Mouse (Mus musculus): ENCODE results near the gene Cacna1e. TPM values are rescaled to one million over a fixed set of nuclear protein-coding genes. Genes with fewer than 3 reads are reported as not detected.
A peak's percentile ranks its signal among the peaks of the same experiment; 100 is the strongest.

Cacna1e gene
- polyA plus RNA-seq, 1 experiment: 0.28 TPM

DNA sequence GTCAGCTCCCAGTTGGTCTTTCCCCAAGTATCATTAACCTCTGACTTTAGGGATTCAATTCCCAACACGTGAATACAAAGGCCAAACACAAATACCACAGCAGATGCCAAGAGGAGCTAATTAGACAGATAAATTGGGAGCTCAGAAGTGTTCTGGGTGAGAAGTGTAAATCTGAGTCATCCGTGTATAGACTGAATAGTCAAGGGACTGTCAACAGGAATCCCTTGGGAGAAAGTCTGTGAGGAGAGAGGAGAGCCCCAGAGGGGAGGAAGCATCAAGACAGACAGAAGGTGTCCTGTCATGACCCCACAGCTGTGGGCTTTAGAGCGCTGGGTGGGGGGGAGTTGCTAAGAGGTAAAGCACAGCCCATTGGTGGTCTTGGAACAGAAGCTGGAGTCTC, 276.9 kb downstream of the Cacna1e start:
- 50% methylated on average over 3 of the region's 3 CpGs for WGBS

DNA sequence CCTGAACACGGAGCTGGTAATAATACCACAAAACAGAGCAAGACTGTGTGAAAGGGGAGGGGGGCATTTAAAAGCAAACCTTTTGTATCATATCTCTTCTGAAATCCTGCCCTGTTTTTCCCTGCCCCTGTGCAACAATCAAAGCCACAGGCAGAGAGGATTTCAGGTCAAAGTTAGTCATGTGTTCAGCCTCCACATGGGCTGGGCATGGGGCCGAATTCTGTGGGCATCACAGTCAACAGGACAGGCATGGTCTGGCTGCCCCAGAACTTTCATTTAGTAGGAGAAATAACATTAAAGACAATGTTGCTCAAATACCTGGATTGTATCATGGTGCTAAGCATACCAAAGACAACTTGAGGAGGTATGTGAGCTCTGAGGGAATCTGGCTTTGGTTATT, 278.7 kb downstream of the Cacna1e start:
- DNase-seq: no peak
- no peak overlapping the region for H3K27ac ChIP-seq (ENCODE audit: insufficient read depth, low read depth, low read length)
- TF ChIP-seq CTCF (conservative IDR thresholded peaks at IDR 0.05; ENCODE audit: insufficient read depth, insufficient read length, low read depth, low read length) (no peak), POLR2A (IDR thresholded peaks at IDR 0.05; ENCODE audit: low read depth, low read length) (no peak)
- no peaks in the 10 kb centered on the region for H3K27me3 ChIP-seq (replicated peaks; ENCODE audit: control insufficient read depth, insufficient read depth, low read length)
- H3K4me1 ChIP-seq (ENCODE audit: control insufficient read depth, insufficient read depth, low read length): no peaks in the 10 kb centered on the region
- no peaks in the 10 kb centered on the region for H3K36me3 ChIP-seq (ENCODE audit: control insufficient read depth, insufficient read depth, low read length)
- H3K4me3 ChIP-seq (ENCODE audit: insufficient read depth, low read depth, low read length): no peak overlapping the region
- 84% methylated on average over 2 of the region's 2 CpGs for WGBS

More for the DNA sequence above, 276.9 kb downstream of the Cacna1e start:
- peak; percentile 1 for DNase-seq
- Histone ChIP-seq H3K4me3 (ENCODE audit: insufficient read depth, low read depth, low read length) (no peak overlapping the region), H3K36me3 (ENCODE audit: control insufficient read depth, insufficient read depth, low read length) (no peaks in the 10 kb centered on the region), H3K27me3 (replicated peaks; ENCODE audit: control insufficient read depth, insufficient read depth, low read length) (no peaks in the 10 kb centered on the region), H3K4me1 (ENCODE audit: control insufficient read depth, insufficient read depth, low read length) (no peaks in the 10 kb centered on the region), H3K27ac (ENCODE audit: insufficient read depth, low read depth, low read length) (no peak overlapping the region)
- TF ChIP-seq CTCF (conservative IDR thresholded peaks at IDR 0.05; ENCODE audit: insufficient read depth, insufficient read length, low read depth, low read length): no peak
- TF ChIP-seq POLR2A (IDR thresholded peaks at IDR 0.05; ENCODE audit: low read depth, low read length): no peak

DNA sequence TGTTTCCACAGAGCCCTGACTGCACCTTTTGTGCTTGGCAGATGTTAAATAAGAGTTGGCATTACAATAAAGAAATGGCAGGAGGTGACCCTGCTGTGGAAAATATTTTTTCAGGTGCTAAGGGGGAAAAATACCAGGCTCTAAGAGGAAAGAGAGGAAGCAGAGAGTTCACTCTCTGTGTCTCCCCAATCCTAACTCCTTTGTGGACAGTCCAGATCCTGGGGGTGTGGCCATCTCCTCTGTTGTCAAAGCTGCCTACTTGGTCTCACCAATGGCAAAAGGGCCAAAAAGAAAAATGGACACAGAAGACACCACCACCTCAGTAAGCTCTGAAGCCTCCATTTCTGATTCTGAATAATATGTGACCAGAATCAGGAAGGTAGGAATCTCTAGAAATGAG, 280.5 kb downstream of the Cacna1e start:
- Histone ChIP-seq H3K27me3 (replicated peaks; ENCODE audit: control insufficient read depth, insufficient read depth, low read length) (no peaks in the 10 kb centered on the region), H3K4me3 (ENCODE audit: insufficient read depth, low read depth, low read length) (no peak overlapping the region), H3K27ac (ENCODE audit: insufficient read depth, low read depth, low read length) (no peak overlapping the region), H3K4me1 (ENCODE audit: control insufficient read depth, insufficient read depth, low read length) (no peaks in the 10 kb centered on the region), H3K36me3 (ENCODE audit: control insufficient read depth, insufficient read depth, low read length) (no peaks in the 10 kb centered on the region)
- TF ChIP-seq CTCF (conservative IDR thresholded peaks at IDR 0.05; ENCODE audit: insufficient read depth, insufficient read length, low read depth, low read length): no peak
- TF ChIP-seq POLR2A (IDR thresholded peaks at IDR 0.05; ENCODE audit: low read depth, low read length): no peak
- DNase-seq: no peak

DNA sequence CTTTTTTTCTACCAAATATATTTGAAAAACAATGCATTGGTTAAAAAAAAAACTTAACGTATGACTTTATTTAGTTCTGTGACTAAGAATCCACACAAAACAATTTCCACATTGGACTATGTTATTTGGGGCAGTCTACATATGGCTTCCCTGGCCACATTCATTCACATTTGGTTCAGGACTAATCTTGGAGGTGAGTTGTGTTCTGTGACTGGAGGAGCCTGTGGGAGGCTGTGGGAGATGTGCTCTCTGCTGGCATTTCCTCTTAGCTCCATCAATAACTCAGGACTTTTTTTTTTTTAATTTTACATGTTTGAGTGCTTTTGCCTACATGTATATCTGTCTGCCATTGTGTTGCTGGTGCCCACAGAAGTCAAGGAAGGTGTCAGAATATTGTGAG, 281.8 kb downstream of the Cacna1e start:
- H3K27me3 ChIP-seq (replicated peaks; ENCODE audit: control insufficient read depth, insufficient read depth, low read length): no peaks in the 10 kb centered on the region
- no peaks in the 10 kb centered on the region for H3K36me3 ChIP-seq (ENCODE audit: control insufficient read depth, insufficient read depth, low read length)
- 91% methylated on average over 1 of the region's 1 CpGs for WGBS
- no peak overlapping the region for H3K27ac ChIP-seq (ENCODE audit: insufficient read depth, low read depth, low read length)
- no peaks in the 10 kb centered on the region for H3K4me1 ChIP-seq (ENCODE audit: control insufficient read depth, insufficient read depth, low read length)
- no peak overlapping the region for H3K4me3 ChIP-seq (ENCODE audit: insufficient read depth, low read depth, low read length)
- TF ChIP-seq CTCF (conservative IDR thresholded peaks at IDR 0.05; ENCODE audit: insufficient read depth, insufficient read length, low read depth, low read length) (no peak), POLR2A (IDR thresholded peaks at IDR 0.05; ENCODE audit: low read depth, low read length) (no peak)
- no peak for DNase-seq

DNA sequence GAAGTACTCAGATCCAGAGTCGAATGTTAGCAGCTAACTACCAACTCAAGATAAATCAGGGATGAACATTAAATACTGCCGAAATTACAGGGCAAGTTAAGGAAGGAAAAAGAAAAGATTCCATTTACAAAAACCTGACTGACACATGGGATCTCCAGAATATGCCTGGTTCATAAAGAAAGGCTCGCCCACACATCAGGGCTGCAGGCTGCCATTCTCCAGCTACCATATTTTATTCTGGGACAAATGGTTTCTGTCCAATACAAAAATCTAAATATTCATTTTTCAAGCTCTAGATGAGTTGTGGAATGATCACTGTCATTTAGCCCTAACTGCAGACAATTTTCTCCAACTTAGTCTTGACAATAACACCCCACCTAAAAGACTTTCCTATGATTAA, 301.8 kb downstream of the Cacna1e start:
- H3K36me3 ChIP-seq (ENCODE audit: control insufficient read depth, insufficient read depth, low read length): no peaks in the 10 kb centered on the region
- 82% methylated on average over 3 of the region's 3 CpGs for WGBS
- H3K4me3 ChIP-seq (ENCODE audit: insufficient read depth, low read depth, low read length): no peak overlapping the region
- no peak overlapping the region for H3K27ac ChIP-seq (ENCODE audit: insufficient read depth, low read depth, low read length)
- H3K4me1 ChIP-seq (ENCODE audit: control insufficient read depth, insufficient read depth, low read length): no peaks in the 10 kb centered on the region
- TF ChIP-seq CTCF (conservative IDR thresholded peaks at IDR 0.05; ENCODE audit: insufficient read depth, insufficient read length, low read depth, low read length): no peak
- no peak for TF ChIP-seq POLR2A (IDR thresholded peaks at IDR 0.05; ENCODE audit: low read depth, low read length)
- no peak for DNase-seq
- no peaks in the 10 kb centered on the region for H3K27me3 ChIP-seq (replicated peaks; ENCODE audit: control insufficient read depth, insufficient read depth, low read length)

DNA sequence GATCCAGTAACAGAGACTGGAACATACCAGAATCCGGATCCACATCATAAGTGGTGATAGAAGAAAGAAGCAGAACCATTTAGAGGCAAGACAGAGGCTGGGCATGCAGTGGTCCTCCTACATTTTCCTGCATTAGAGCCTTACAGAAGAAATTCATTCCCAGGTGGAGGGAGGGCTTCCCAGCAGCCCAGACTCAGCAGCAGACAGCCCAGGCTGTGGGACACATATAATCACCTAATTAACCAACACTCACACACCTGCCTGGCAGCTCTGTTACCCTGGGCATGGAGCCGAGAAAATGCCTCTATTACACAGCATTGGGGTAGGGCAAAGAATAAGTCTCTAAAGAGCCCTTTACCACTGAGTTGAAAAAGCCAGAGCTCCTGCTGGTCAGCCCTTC, 304.4 kb downstream of the Cacna1e start:
- Histone ChIP-seq H3K4me3 (ENCODE audit: insufficient read depth, low read depth, low read length) (no peak overlapping the region), H3K27me3 (replicated peaks; ENCODE audit: control insufficient read depth, insufficient read depth, low read length) (no peaks in the 10 kb centered on the region), H3K27ac (ENCODE audit: insufficient read depth, low read depth, low read length) (no peak overlapping the region), H3K4me1 (ENCODE audit: control insufficient read depth, insufficient read depth, low read length) (no peaks in the 10 kb centered on the region), H3K36me3 (ENCODE audit: control insufficient read depth, insufficient read depth, low read length) (no peaks in the 10 kb centered on the region)
- DNase-seq: no peak
- TF ChIP-seq CTCF (conservative IDR thresholded peaks at IDR 0.05; ENCODE audit: insufficient read depth, insufficient read length, low read depth, low read length) (no peak), POLR2A (IDR thresholded peaks at IDR 0.05; ENCODE audit: low read depth, low read length) (no peak)
- WGBS: 78% methylated on average over 2 of the region's 2 CpGs

DNA sequence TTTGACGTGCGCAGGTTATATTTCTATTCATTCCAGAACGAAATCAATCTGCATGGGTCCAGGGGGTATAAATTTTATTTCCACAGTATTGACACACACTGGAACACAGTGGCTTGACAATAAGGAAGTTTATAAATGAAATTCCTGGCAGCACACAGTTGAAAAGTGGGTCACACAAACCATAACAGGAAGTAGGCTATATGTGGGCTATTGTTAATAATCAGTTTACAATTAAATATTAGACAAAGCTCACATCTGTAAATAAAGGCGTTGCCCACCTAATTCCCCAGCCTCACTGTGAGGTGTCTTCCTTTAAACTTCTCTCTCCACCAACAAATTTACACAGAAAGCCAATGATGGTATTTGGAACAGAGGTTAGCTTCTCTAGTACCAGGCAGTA, 305.6 kb downstream of the Cacna1e start:
- Histone ChIP-seq H3K27me3 (replicated peaks; ENCODE audit: control insufficient read depth, insufficient read depth, low read length) (no peaks in the 10 kb centered on the region), H3K27ac (ENCODE audit: insufficient read depth, low read depth, low read length) (no peak overlapping the region), H3K36me3 (ENCODE audit: control insufficient read depth, insufficient read depth, low read length) (no peaks in the 10 kb centered on the region), H3K4me1 (ENCODE audit: control insufficient read depth, insufficient read depth, low read length) (no peaks in the 10 kb centered on the region), H3K4me3 (ENCODE audit: insufficient read depth, low read depth, low read length) (no peak overlapping the region)
- TF ChIP-seq POLR2A (IDR thresholded peaks at IDR 0.05; ENCODE audit: low read depth, low read length) (no peak), CTCF (conservative IDR thresholded peaks at IDR 0.05; ENCODE audit: insufficient read depth, insufficient read length, low read depth, low read length) (no peak)
- no peak for DNase-seq
- 75% methylated on average over 4 of the region's 4 CpGs for WGBS

DNA sequence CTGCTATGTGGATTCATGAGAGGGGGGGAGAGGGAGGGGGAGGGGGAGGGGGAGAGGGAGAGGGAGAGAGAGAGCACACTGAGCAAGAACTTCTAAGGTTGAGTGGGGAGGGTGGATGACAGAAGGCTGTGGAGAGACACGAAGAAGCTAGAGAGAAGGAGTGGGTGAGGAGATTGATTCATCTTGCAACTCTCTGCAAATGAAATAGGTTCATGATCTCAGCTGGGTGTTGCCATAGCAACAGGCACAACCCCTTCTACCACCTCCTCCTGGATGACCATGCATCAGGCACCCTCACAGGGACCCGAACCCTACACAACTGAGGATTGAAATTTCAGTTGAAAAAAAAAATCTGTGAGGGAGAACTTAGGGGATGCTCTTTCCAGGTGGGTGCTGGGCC, 307.9 kb downstream of the Cacna1e start:
- no peaks in the 10 kb centered on the region for H3K4me1 ChIP-seq (ENCODE audit: control insufficient read depth, insufficient read depth, low read length)
- H3K27ac ChIP-seq (ENCODE audit: insufficient read depth, low read depth, low read length): no peak overlapping the region
- no peaks in the 10 kb centered on the region for H3K36me3 ChIP-seq (ENCODE audit: control insufficient read depth, insufficient read depth, low read length)
- TF ChIP-seq CTCF (conservative IDR thresholded peaks at IDR 0.05; ENCODE audit: insufficient read depth, insufficient read length, low read depth, low read length) (no peak), POLR2A (IDR thresholded peaks at IDR 0.05; ENCODE audit: low read depth, low read length) (no peak)
- no peak overlapping the region for H3K4me3 ChIP-seq (ENCODE audit: insufficient read depth, low read depth, low read length)
- DNase-seq: no peak
- 76% methylated on average over 2 of the region's 2 CpGs for WGBS
- no peaks in the 10 kb centered on the region for H3K27me3 ChIP-seq (replicated peaks; ENCODE audit: control insufficient read depth, insufficient read depth, low read length)
